Mouse (Mus musculus) hindbrain, embryonic 10.5 days (tissue): ENCODE data around the gene Dync1i1. TPM values are rescaled to one million over a fixed set of nuclear protein-coding genes. Genes with fewer than 3 reads are reported as not detected.

Experiments
- DNase-seq: peaks from one replicate; pipeline ENCODE4 v3.0.0-alpha.2; 2017; ENCODE audit warnings: low spot score
- H3K27ac ChIP-seq: fragments of 300-500 bp; sonication (generic); 2 replicates; pipeline ENCODE4 v1.5.1; 2016; ENCODE audit warnings: mild to moderate bottlenecking, moderate library complexity
- H3K27me3 ChIP-seq: fragments of 300-500 bp; sonication (generic); 2 replicates; pipeline ENCODE4 v1.6.1; 2016; ENCODE audit warnings: mild to moderate bottlenecking; ENCODE audit not compliant: poor library complexity, insufficient read depth, severe bottlenecking
- H3K36me3 ChIP-seq: fragments of 300-500 bp; sonication (generic); 2 replicates; pipeline ENCODE4 v1.6.1; 2016; ENCODE audit warnings: mild to moderate bottlenecking, moderate library complexity
- H3K4me1 ChIP-seq: fragments of 300-500 bp; sonication (generic); replicated peaks from 2 replicates; pipeline ENCODE4 v1.6.1; 2016; ENCODE audit warnings: mild to moderate bottlenecking
- H3K4me3 ChIP-seq: fragments of 300-500 bp; sonication (generic); 2 replicates; pipeline ENCODE4 v1.5.1; 2016; ENCODE audit warnings: mild to moderate bottlenecking, moderate library complexity
- H3K9me3 ChIP-seq: fragments of 300-500 bp; sonication (generic); 2 replicates; pipeline ENCODE4 v1.6.1; 2016; ENCODE audit warnings: mild to moderate bottlenecking, moderate library complexity
- WGBS: fragments of 180-500 bp; shearing (Covaris S2); methylation state at CpG from one replicate; pipeline ENCODE4 v1.1.7; 2016; 5-methylcytosine and 5-hydroxymethylcytosine counted together
- polyA plus RNA-seq: library from polyadenylated mRNA; unstranded; fragments of >200 nt; fragmentation: Nextera tagmentation; extraction: Ambion mirVana; gene quantifications from 2 replicates; pipeline ENCODE4 v1.2.1, GENCODE M21; 2016

The Dync1i1 gene
- polyA plus RNA-seq, 1 experiment from 2014 or later, result 1.5 TPM

DNA sequence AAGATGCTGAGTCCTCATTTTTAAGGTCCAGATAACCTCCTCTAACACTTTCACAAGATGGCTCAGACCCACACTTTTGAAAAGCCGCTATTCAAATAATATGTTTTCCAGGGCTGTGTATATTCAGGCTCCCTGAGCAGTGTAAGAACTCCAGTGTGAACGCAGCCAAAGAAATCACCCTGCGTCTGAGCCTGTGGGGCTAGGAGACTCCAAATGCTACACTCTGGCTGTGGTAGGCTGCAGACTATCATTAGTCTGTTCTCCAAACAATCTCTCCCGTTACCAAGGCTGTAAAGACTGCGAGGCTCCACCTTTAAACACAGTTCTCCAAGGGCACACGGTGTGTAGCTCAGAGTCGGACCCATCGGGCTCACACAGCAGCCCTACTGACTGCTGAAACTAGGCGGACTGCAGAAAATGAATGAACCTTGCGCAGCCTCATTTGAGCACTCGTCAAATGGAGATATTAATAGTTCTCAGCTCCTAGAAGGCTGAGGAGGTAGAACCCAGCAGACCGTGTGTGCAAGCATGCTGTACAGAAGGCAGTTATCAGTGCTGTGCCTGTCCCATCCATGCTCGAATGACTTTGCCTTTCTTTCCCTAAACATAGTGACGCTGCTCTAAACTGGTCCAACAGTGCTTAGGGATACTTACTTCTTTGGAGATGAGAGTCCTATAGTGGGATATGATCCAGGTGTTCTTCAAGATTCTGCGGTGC lies 146.3 kb downstream of the Dync1i1 start:
- 88% methylated on average over 15 of the region's 15 CpGs for WGBS
- H3K27ac ChIP-seq, result no peak overlapping the region
- H3K4me1 ChIP-seq, result no peaks in the 10 kb centered on the region
- no peak for DNase-seq
- H3K27me3 ChIP-seq, result no peaks in the 10 kb centered on the region
- H3K36me3 ChIP-seq, result no peaks in the 10 kb centered on the region
- H3K9me3 ChIP-seq, result no peaks in the 10 kb centered on the region
- no peak overlapping the region for H3K4me3 ChIP-seq

DNA sequence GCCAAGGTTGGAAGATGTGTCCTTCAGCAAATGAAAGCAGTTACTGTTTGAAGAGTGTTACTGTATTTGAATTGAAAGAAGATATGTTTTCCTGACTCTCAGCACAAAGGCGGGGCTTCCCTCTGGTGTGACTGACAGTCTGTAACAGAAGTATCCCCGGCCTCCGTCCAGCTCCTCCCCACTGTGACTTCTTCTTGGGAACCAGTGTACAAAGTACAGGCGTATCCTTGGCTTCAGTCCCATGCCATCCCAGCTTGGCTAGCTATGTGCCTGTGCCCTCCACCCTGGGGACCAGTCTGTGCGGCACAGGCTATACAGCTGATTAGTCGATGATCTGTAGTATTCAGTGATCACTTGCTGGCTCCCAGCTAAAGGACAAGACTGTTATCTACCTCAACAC lies 163.9 kb downstream of the Dync1i1 start:
- Histone ChIP-seq H3K4me3 (no peak overlapping the region), H3K4me1 (no peaks in the 10 kb centered on the region), H3K27me3 (no peaks in the 10 kb centered on the region), H3K9me3 (no peaks in the 10 kb centered on the region), H3K27ac (no peak overlapping the region), H3K36me3 (no peaks in the 10 kb centered on the region)
- 81% methylated on average over 6 of the region's 6 CpGs for WGBS
- DNase-seq, result no peak

DNA sequence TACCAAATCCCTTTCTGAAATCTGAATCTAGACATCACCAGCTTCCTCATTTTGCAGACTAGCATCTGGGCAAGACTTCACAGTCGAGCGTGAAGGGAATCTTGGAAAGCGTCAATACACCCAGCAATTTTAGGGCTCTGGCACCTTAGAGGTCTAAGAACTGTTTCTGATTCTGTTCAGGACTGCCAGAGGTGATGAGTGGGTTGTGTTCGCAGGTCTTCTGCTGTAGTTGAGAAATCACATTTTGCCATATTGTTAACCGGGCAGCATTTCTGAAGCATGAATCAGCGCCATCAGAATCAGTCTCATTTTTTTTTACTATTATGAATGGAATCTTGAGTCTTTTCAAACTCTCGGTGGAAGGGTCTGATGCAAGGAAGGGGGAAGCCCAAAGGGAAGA lies 185.9 kb downstream of the Dync1i1 start:
- Histone ChIP-seq H3K4me3 (no peak overlapping the region), H3K27me3 (no peaks in the 10 kb centered on the region), H3K27ac (no peak overlapping the region), H3K9me3 (no peaks in the 10 kb centered on the region), H3K36me3 (no peaks in the 10 kb centered on the region), H3K4me1 (no peaks in the 10 kb centered on the region)
- 86% methylated on average over 7 of the region's 7 CpGs for WGBS
- no peak for DNase-seq

DNA sequence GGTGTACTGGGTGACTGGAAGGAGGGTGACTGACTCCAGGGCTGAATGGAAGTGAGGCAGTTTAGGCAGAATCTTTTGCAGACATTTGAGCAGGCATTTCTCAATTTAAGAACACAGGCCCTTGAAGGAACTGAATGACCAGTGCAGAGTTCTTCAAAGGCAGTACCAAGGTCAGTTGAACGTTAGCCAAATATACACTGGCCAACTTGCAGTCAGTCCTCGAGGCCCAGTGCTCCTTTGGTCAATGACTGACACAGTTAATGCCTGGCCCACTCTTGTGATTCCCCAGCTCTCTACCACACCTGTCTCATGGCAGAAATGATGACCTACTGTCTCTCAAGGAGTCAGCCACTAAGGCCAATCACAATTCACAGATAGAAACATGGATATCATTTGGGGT lies 189.6 kb downstream of the Dync1i1 start:
- WGBS, result 84% methylated on average over 2 of the region's 2 CpGs
- H3K27me3 ChIP-seq, result no peaks in the 10 kb centered on the region

DNA sequence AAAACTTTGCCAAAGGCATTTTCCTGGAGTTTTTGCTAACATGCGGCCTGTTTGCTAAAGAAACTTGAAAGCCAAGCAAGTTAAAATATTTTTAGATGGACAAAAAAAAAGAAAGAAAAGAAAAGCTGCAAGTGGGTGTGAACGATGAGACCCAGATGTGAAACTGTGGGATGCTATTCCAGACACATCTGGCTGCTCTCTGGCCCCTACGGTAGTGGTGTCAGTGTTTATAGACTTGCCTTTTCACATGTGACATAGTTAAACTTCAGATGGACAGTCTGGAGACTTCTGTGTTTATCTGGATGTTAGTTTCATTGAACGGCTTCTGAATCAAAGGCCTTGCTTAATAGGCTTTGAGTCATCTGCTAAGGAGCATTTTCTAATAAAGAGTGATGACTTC lies 195.2 kb downstream of the Dync1i1 start:
- Histone ChIP-seq H3K27me3 (no peaks in the 10 kb centered on the region), H3K36me3 (no peaks in the 10 kb centered on the region), H3K4me3 (no peak overlapping the region), H3K27ac (no peak overlapping the region), H3K9me3 (no peaks in the 10 kb centered on the region), H3K4me1 (0 out of 2 replicates have a peak, but pooled peaks cover 4% of the 10 kb centered on the region)
- DNase-seq, result no peak
- 77% methylated on average over 4 of the region's 4 CpGs for WGBS

More for the DNA sequence above, 189.6 kb downstream of the Dync1i1 start:
- no peaks in the 10 kb centered on the region for H3K4me1 ChIP-seq
- no peaks in the 10 kb centered on the region for H3K36me3 ChIP-seq
- no peak for DNase-seq
- H3K27ac ChIP-seq, result no peak overlapping the region
- no peak overlapping the region for H3K4me3 ChIP-seq
- no peaks in the 10 kb centered on the region for H3K9me3 ChIP-seq

DNA sequence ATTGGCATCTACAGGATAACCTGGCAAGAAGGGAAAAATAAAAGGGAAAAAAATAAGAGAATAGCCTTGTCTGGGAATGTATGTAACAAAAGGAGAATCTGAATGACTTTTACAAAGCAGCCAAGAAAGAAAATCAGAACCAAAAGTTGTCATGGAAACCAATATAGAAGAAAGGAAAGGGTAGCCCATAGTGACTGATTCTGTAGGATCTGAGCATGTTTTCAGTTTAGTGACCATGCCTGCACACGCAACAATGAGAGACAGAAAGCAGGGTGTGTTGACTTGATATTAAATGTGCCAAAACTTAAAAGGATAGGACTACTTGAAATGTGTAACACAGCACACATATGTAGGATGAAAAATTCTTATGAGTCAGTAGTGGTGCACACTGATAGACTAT lies 197.2 kb downstream of the Dync1i1 start:
- WGBS, result 57% methylated on average over 1 of the region's 1 CpGs
- Histone ChIP-seq H3K4me3 (no peak overlapping the region), H3K27ac (no peak overlapping the region)

DNA sequence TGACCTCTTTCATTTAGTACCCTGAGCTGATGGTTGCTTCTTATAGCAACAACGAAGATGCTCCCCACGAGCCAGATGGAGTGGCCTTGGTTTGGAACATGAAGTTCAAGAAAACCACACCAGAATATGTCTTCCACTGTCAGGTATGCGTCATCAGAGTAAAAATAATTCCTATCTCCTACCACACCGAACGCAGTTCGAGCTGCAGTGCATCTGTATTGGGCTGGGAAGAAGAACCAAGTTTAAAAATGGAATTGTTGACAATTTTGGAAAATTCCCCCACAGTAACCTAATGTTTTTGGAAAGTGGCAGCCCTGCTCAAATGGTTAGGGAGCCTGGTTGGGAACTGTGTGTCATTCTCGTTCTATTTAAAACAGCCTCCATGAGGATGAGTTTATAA lies 197.7 kb downstream of the Dync1i1 start:
- Histone ChIP-seq H3K4me1 (0 out of 2 replicates have a peak, but pooled peaks cover 4% of the 10 kb centered on the region), H3K27me3 (no peaks in the 10 kb centered on the region), H3K4me3 (no peak overlapping the region), H3K36me3 (no peaks in the 10 kb centered on the region), H3K9me3 (no peaks in the 10 kb centered on the region), H3K27ac (no peak overlapping the region)
- 90% methylated on average over 7 of the region's 7 CpGs for WGBS
- DNase-seq, result no peak

More for the DNA sequence above, 197.2 kb downstream of the Dync1i1 start:
- Histone ChIP-seq H3K27me3 (no peaks in the 10 kb centered on the region), H3K9me3 (no peaks in the 10 kb centered on the region), H3K36me3 (no peaks in the 10 kb centered on the region), H3K4me1 (0 out of 2 replicates have a peak, but pooled peaks cover 4% of the 10 kb centered on the region)
- no peak for DNase-seq

DNA sequence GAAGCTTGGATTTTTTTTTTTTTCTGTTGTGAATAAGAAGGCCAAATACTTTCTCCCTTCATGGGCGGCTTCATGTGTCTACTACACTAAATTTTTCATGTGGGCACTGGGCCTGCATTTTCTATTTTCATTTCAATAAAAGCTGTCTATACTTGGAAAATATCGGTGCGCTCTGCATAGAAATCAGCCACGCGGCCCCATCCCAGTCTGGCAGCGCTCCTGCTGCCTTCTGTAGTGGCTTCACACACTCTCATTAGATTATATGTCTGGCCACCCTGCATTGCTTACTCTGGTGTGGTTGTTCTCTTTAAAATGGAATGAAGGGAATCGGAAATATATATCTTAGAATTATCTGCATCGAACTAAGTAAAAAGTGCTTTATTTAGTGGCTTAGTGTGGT lies 204.7 kb downstream of the Dync1i1 start:
- Histone ChIP-seq H3K4me3 (no peak overlapping the region), H3K9me3 (no peaks in the 10 kb centered on the region), H3K27me3 (no peaks in the 10 kb centered on the region), H3K27ac (no peak overlapping the region), H3K4me1 (no peaks in the 10 kb centered on the region; the same call in 1 of the 2 replicates), H3K36me3 (no peaks in the 10 kb centered on the region)
- 95% methylated on average over 8 of the region's 8 CpGs for WGBS
- no peak for DNase-seq

DNA sequence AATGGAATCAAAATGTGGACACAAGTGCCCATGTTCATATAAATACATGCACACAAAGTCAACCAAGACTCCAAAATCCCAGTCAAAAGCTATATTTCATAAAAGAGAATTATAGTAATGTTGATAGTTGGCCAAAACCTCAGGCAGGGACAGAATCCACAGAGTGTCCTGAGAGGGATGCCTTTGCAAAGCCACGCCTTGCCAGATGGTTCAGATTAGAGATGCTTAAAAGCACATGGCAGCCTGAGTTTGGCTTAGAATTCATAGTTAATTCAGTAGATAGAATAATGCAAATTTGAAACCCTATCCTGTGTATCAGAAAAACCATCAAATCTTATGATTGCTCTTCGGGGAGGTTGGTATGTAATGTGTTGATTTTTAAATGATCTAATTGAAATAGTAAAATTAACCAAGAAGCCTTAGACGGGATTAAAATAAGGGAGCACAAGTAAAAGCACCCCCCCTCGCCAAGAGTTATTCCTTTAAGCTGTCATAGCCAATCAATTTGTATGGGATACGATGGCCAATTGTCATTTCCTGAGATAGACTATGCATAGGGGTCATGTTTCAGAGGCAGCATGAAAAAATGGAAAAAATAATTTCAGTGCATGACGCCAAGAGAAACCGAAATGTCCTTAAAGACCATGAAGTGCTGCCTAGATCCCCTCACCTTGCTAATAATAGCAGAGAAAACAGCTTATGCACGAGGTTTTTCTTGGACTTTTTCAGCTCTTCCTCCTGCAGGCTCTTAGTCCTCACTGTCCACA lies 210.3 kb downstream of the Dync1i1 start:
- Histone ChIP-seq H3K36me3 (no peaks in the 10 kb centered on the region), H3K27me3 (no peaks in the 10 kb centered on the region), H3K4me1 (no peaks in the 10 kb centered on the region; the same call in 1 of the 2 replicates), H3K4me3 (no peak overlapping the region), H3K9me3 (no peaks in the 10 kb centered on the region), H3K27ac (no peak overlapping the region)
- no peak for DNase-seq
- 85% methylated on average over 8 of the region's 8 CpGs for WGBS

DNA sequence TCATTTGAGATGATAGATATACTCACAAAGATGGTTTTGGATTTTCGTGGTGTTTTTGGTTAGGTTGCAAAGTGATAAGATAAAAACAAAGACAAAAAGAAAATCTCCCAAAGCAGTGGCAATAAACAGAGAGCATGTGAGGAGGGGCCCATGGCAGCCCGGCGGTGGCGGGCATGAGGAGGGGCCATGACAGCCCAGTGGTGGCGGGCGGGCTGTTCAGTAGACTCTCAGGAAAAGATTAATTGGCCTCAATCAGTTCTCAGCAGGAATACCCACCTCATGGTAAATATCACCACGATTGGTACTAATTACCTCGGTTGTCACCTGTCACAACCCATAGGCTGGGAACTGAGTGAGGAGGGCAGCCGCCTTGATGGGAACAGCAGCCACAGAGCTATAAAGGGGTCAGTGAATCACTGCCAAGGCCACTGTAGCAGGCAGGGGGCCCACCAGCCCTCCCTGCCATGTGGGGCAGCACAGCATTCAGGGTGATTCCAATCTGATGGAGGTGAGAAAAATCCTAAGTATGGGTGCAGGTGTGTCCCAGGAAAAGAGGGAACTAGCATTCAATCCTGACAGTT lies 224.5 kb downstream of the Dync1i1 start:
- Histone ChIP-seq H3K27me3 (no peaks in the 10 kb centered on the region), H3K36me3 (no peaks in the 10 kb centered on the region), H3K27ac (no peak overlapping the region), H3K9me3 (no peaks in the 10 kb centered on the region), H3K4me3 (no peak overlapping the region), H3K4me1 (no peaks in the 10 kb centered on the region)
- WGBS, result 84% methylated on average over 9 of the region's 9 CpGs
- DNase-seq, result no peak

DNA sequence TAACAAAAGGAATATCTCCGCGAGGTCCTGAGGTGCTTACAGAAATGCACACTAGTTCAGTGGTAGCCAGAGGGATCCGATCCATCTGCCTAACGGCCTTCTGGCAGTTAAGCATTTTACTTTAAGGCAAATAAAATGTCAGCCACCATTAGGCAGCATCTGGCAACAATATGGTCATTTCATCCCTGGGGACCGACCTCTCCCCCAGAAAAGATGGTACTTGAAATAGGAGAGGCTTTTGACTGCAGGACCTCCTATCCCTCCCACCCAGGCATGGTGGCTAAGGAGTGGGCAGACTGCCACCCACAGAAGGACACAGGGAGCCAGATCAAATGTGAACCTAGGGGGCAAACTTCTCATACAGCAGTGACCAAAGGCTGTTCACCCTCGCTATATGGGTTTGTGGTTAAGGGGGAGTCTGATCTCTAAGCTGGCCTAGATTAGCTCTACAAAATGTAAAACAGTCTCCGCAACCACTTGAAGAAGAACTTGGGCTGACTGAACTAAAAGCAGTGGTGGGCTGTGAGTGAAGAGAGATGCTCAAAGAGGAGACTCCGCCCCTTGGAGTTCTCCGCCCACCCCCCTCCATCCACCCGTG lies 231.0 kb downstream of the Dync1i1 start:
- no peaks in the 10 kb centered on the region for H3K36me3 ChIP-seq
- WGBS, result 65% methylated on average over 10 of the region's 10 CpGs
- no peak for DNase-seq
- H3K27me3 ChIP-seq, result no peaks in the 10 kb centered on the region
- H3K4me3 ChIP-seq, result no peak overlapping the region
- peaks cover 13% of the 10 kb centered on the region; the same call in 1 of the 2 replicates for H3K4me1 ChIP-seq
- H3K27ac ChIP-seq, result no peak overlapping the region
- H3K9me3 ChIP-seq, result no peaks in the 10 kb centered on the region

DNA sequence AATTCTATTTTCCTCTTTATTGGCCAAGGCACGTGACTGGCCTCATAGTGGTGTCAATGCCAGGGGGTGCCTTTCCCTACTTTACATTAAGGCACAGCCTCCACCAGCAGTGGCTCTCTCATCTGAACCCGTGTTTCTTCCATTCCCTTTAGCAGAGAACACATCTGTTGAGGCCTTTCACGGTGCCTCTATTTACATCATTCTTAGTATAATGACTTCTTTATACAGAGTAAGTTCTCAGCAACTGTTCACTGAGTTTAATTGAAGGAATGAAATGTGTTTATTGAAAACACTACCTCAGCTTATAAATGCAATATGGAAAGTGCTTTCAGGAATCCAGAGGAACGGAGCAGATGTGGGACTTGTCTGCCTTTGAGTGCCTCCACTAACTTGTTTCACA lies 235.3 kb downstream of the Dync1i1 start:
- H3K36me3 ChIP-seq, result no peaks in the 10 kb centered on the region
- DNase-seq, result no peak
- WGBS, result 82% methylated on average over 4 of the region's 4 CpGs

DNA sequence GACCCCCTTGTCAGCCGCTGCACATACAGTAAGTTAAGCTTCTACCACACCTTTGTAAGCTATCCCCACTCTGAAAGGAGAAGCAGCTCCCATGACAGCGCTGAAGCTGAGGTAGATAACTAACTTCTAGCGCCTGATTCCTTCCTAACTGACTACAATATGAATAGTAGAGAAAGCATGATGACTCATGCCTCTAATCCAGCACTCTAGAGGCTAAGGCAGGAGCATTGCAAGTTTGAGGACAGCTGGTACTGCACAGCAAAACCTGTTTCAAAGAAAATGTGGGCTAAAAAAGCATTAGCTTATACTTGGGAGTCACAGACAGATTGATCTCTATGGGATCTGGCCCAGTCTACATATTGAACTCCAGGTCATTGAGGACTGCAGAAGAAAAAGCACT lies 236.5 kb downstream of the Dync1i1 start:
- Histone ChIP-seq H3K27me3 (no peaks in the 10 kb centered on the region), H3K9me3 (no peaks in the 10 kb centered on the region), H3K4me3 (no peak overlapping the region), H3K27ac (no peak overlapping the region), H3K4me1 (no peaks in the 10 kb centered on the region), H3K36me3 (no peaks in the 10 kb centered on the region)
- DNase-seq, result no peak
- 90% methylated on average over 3 of the region's 3 CpGs for WGBS

More for the DNA sequence above, 235.3 kb downstream of the Dync1i1 start:
- no peak overlapping the region for H3K27ac ChIP-seq
- H3K9me3 ChIP-seq, result no peaks in the 10 kb centered on the region
- H3K4me1 ChIP-seq, result peaks cover 10% of the 10 kb centered on the region; the same call in 1 of the 2 replicates
- no peak overlapping the region for H3K4me3 ChIP-seq
- no peaks in the 10 kb centered on the region for H3K27me3 ChIP-seq
